Mouse (Mus musculus) layer of hippocampus, postnatal 14 days (tissue): ENCODE data around the gene Sfmbt2. TPM values are rescaled to one million over a fixed set of nuclear protein-coding genes. Genes with fewer than 3 reads are reported as not detected.
"Not testable (repeated sequence)": the region's sequence is repeated elsewhere in the genome, so short reads cannot be mapped to it uniquely, and the experiment has no call there.

Experiments
- DNase-seq, 2 experiments: peaks; one replicate each; pipeline ENCODE4 v3.0.0; 2021 to 2022; ENCODE audit warnings: low spot score in 2 of 2, mixed read lengths in 1 of 2
- long read RNA-seq, 2 experiments: library from polyadenylated mRNA; stranded (forward); transcript quantifications; one replicate each; pipeline ENCODE4 v2.0.0; 2021
- total RNA-seq, 2 experiments: library from RNA; stranded (reverse); gene quantifications; 2 replicates each; pipeline ENCODE4 v1.2.3; 2021

Sfmbt2 gene
- total RNA-seq: 1 to 10 TPM; 5.0 to 6.1 TPM
- long read RNA-seq, experiment 1, partial matches to known transcripts: 1 of 2 reads
- long read RNA-seq, experiment 1, other reads (novel, unspliced or antisense): 0 of 2 reads
- long read RNA-seq, experiment 2, partial matches to known transcripts: 0 of 2 reads
- long read RNA-seq, experiment 2, other reads (novel, unspliced or antisense): 0 of 2 reads

DNA sequence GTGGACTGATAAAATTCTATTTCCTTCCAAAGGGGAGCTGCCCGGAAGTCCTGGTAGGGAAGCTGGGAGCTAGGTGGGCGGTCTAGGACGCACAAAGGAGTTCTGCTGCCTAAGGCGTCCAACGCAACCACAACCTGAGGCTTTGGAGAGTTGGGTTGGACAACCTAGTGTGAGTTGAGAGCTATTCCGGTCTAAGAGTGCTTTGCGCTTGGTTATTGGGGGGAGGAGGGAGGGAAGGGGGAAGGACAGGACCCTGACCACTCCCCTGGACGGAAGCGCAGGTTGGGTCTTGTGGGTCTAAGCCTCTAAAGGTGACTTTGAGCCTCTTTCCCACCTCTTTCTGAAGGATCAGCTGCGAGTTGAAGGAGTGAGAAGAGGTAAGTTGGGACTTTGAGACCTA lies at the start of gene Sfmbt2:
Gene Sfmbt2 (plus strand): TSS at position 335 of the 400 bp plus-strand sequence.
- DNase-seq: no peak

DNA sequence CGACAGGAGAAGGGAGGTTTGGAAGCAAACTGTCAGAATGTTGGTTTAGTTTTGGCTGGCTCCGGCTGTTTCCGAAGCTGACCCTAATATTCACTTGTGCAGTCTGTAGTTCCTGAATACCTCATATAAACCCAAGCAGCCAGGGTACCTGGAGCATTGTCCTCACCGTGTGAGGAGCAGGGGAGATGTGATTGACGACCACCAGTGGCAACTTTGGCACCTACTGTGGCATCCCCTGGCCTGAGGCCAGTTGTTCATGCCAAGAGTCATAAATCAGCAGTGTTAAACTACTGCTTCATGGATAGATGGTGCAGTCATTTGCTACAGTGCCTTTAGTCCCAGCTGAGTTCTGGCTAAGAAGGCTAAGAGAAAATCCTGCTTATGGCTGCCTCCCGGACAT lies 49.2 kb upstream of the Sfmbt2 start:
- no peak for DNase-seq

DNA sequence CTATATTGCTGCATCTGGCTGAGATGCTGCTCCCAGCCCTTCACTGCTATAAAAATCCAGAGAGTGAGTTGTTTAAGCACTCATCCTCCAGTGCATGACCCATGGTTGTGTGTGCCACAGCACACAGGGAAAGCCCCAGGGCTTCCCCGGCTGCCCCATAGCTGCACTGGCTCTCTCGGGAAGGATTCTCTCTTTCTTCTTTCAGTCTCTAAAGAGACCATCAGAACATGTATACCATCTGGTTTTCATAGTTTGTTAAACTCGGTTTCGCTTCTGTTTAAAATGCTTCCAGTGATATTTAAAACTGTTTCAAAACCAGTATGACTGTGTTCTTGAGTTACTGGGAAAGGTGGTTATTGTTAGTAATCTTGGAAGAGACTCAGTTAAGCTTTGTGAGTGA lies 47.1 kb upstream of the Sfmbt2 start:
- no peak for DNase-seq

DNA sequence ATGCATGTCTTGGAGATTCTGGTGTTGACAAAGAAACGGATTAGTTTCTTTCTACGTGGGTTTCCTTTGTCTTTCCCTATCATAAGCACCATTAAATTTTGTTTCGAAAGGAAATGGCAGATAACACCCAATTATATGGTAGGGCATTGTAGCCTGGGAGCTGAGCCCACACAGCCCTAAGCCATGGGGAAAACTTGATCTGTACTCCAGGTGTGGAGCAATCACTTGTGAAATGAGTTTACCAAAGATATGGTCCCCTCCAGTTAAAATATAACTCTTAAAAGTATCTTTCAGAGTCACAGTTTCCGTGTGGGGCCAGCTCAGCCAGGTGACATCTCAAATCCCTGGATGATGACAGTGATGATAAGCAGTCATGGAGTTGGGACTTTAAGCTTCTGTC lies 45.3 kb upstream of the Sfmbt2 start:
- no peak for DNase-seq

DNA sequence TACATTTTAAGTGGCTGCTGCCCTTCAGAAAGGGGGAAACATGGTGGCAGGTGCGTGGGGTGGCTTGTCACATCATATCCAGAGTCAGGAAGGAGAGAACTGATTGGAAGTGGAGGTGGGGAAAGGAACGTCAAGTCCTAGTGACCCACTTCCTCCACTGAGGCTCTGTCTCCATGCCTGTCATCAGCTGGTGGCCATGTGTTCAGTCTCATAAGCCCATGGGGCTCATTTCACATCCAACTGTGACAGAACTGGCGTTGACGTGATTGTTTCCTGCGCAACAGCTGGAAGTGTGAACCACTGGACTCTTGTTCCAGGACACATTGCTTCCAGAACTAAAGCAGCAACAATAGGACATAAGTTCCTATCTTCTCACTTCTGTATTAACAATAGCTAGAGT lies 40.1 kb upstream of the Sfmbt2 start:
- DNase-seq: no peak

DNA sequence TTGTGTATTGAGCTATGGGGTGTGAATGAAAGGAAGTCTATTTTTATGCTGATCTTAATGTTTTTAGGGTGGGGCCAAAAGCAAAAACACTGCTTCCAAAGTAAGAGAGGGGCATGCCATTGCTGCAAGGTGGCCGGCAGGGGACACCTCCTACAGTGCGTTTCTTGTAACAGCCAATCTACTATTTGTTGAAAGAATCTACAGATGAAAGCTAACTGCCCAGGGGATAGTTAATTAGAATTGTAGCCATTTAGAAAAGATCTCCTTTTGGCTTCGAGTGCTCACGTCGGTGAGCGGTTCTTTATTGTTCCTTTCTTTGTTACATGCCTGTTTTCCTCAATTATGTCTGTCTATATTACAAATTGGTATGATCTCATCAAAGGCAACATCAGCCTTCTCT lies 36.0 kb upstream of the Sfmbt2 start:
- DNase-seq: no peak

DNA sequence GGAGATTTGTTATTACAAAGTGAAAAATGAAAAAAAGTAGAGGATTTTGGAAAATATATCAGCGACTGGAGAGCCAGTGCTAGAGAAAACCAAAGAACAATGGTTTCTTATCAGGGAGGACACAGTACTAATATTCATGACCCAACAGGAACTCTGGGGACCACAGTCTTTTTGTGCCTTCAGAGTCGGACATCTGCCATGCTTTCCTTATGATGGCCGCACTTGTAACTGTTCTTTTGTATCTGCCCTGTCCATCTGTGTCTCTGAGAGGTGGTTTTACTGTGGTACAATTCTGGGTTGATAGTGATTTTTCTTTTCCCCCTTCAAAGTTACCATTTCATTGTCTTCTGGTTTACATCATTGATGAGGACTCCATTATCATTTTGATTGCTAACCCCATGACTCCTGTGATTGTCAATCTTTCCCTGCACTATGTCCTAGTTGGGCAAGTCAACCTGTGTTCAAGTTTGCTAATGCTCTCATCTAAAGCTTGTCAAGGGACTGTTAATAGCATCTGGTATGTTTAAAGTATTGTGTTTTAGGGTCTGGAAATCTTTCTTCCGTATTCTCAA lies 35.2 kb upstream of the Sfmbt2 start:
- DNase-seq: no peak

DNA sequence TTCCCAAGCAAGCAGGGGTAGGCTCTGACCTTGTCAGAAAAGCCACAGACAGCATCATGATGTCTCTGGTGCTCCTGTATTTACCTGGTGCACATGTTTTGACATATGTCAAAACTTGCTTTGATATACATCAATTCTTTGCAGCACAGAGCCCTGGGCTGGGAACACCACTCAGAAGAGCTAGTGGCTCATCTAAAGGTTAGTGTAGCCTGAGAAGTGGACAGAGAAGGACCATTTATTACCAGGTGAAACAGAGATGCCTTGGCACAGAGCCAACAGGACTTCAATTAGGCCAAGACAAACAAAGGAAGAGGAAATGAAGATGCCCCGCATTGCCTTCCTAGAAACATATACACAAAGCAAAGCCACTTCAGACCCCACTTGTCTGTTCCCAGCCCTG lies 30.3 kb upstream of the Sfmbt2 start:
- DNase-seq: no peak

DNA sequence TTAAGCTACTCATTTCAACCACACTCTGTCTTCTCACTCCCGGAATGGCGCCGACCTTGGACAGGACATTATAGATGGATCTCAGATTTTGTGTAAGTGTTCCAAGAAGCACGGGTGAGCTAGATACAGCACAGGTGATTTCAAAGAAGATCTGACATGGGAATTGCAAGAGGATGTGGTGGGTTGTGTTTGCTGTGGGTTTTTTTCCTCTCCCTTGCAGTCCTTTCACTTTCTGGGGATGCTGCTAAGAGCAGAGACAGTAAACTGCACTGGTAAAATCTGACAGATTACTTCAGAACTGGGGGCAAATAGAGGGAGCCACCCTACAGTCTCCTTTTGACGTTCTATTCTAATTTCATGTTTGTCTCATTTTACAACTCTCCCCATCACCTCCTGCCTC lies 26.8 kb upstream of the Sfmbt2 start:
- DNase-seq: no peak

DNA sequence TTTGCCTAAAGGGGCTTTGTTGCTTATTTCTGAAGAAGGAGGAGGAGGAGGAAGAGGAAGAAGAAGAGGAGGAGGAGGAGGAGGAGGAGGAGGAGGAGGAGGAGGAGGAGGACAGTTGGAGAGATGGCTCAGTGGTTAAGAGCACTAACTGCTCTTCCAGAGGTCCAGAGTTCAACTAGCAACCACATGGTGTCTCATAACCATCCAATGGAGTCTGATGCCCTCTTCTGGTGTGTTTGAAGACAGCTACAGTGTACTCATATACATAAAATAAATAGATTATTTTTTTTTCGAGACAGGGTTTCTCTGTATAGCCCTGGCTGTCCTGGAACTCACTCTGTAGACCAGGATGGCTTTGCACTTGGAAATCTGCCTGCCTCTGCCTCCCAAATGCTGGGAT lies 26.2 kb upstream of the Sfmbt2 start:
- not testable (repeated sequence) for DNase-seq

DNA sequence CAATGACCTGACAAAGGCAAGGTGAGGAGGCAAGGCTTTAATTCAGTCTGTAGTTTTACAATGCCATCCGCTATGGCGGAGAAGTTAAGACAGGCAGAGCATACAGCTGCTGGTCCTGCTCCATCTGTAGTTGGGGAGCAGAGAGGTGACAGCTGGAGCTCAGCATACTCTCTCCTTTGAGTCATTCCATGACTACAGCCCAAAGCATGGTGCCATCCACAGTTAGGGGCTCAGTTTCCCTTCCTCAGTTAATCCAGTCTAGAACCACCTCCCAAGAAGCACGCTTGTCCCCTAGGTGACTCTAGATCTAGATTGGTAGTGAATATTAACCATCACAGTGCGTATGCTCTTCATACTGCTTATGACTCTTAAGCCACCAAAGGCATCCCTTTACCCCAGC lies 23.1 kb upstream of the Sfmbt2 start:
- DNase-seq: no peak

DNA sequence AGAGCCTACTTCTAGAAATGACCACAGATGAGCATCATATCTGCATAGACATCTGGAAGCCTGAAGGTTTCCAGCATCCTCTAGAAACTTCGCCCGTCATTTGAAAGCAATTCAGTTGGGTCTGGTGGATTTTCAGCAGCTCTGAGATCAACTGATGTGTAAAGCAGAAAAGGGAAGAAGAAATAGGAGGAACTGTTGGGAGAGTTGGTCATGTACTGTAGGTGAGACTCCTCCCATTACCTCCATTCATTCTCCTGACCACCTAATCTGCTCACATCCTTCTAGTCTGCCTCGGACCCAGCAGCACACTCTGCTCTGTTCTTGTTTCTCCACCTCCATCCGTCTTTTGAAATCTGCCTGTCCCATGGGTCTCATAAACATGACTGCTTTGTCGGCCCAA lies 22.3 kb upstream of the Sfmbt2 start:
- DNase-seq: no peak

DNA sequence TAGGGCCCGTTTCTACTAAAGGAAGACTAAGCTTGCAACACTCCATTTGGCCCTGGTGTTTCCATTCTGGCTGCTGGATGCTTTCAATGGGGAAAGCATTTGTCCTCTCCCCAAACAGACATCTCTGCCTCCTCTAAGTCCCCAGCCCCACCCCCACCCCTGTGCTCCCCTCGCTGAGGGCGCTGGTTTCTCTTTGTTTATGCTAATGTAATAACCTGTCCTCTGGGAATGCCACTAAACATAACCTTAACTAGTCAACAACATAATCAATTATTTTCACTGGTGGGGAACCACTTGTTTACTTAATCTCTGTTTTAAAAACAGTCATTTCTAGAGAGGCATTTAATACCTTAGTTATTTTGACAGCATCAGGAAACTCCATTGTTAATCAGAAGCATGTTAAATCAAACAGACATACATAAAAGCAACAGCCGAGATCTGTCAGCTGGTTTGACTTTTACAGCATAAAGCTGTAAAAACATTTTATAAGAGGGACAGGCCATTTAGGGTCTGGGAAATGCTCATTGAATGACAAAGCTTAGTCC lies 20.0 kb upstream of the Sfmbt2 start:
- DNase-seq: no peak

DNA sequence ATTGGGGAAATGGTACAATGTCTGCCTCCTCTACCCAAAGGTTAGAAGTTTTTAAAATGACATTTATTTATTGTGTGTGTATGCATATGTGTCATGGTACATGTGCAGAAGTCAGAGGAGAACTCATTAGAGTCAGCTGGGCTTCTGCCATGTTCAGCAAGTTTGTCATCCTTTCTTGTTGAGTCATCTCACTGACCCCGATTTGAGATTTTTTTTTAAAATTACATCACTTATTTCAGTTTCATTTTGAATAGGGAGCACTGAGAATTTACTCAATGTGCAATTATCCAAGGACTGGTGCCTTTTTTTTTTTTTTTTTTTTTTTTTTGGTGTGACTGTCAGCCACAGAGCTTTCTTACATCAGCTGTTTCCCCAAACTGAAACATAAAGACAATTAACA lies 19.2 kb upstream of the Sfmbt2 start:
- DNase-seq: no peak

DNA sequence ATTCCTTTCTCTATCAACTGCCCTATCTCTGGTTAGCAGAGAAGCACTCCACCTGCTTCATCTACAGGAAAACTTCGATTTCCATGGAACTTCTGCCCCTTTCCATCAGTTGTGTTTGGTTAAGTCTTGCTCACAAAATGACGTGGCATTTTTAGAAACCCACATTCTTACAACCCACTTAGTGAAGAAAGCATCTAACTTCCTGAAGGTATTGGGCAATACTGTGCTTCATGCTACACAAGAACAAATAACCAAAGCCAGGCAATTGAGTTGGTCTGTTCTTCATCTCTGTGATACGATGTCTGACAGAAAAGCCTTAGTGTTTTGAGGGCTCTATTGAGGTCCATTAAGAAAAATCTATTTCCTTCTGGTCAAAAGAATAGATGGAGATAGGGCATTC lies 17.4 kb upstream of the Sfmbt2 start:
- DNase-seq: no peak

DNA sequence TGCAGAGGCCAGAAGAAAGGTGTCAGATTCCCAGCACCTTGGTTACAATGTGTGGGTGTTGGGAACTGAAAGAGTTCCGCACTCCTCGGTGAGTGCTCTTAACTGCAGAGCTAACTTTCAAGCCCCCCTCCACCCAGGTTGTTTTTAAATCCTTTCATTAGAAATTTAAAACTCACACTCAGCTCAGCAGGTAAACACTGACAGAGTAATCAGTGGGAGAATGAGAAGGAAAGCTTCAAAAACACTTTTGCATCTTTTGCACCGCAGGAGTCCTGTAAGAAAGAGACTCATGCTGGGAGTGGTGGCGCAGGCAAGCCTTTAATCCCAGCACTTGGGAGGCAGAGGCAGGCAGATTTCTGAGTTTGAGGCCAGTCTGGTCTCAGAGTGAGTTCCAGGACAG lies 16.4 kb upstream of the Sfmbt2 start:
- DNase-seq: no peak

DNA sequence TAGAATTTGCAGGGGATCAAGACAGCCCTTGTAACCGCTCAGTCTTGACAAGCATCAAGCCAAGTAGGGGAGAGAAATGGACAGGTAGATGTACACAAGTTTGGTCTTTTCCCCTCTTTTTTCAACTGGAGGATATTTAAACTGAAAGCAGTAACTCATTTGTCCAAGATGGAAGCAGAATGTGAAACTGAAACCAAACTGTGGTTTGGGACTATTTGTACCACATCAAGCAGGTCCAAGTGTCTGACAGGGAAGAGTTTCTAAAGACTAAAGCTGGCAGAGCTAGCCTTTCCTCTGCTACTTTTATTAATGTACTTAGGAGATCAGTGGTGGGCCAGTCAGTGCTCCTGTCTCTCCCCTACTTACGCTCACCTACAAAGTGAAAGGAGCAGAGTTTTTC lies 10.4 kb upstream of the Sfmbt2 start:
- DNase-seq: no peak

DNA sequence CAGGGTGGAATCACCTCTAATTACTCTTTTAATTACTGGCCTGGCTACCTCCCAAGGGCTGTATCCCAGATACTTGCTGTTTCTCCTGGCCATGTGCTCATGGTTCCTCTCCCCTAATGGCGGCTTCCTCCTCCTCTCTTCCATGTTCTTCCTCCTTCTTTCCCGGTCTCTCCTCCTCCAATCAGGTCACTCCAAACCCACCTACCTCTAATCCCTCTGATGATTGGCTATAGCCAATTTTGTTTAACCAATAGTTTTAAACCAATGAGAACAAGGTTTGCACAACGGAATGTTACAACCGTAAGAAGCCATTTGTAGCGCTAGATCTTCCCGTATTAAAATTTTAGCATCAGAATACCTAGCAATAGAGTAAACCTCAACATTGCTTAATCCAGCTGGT lies 5.2 kb upstream of the Sfmbt2 start:
- DNase-seq: no peak

DNA sequence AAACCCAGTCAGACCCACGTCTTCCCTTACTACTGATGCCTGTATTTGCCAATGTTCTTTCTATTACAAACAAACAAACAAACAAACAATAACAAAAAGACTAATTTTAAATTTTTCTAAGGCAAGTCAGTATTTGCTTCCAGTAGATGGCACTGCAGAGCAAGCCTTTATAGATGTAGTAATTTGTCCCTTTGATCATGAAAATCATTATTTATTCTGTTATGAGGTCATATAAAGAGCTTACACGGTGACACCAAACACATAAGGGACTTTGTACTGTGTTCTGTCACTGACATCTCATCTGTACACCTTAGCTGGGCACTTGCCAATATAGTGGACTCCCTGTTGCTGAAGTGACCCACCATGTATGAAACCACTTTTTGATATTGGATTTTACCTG lies 4.0 kb upstream of the Sfmbt2 start:
- DNase-seq: no peak

DNA sequence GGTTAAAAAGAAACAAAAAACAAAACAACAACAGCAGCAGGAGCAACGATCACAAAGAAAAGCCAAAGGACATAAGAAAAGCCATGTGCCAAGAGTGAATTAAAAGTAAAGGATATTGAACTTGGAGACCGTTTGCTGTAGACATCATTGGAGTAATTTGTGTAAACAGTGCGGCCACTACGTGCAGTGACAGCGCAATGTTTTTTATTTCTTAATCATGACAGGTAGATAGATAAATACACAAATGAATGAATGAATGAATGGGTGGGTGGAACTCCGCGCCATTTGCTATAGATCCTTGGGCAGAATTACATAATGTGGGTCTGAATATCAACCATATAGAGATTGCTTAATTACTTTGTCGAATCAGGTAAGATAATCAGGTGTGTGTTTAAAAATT lies 634 bp upstream of the Sfmbt2 start:
- no peak for DNase-seq

DNA sequence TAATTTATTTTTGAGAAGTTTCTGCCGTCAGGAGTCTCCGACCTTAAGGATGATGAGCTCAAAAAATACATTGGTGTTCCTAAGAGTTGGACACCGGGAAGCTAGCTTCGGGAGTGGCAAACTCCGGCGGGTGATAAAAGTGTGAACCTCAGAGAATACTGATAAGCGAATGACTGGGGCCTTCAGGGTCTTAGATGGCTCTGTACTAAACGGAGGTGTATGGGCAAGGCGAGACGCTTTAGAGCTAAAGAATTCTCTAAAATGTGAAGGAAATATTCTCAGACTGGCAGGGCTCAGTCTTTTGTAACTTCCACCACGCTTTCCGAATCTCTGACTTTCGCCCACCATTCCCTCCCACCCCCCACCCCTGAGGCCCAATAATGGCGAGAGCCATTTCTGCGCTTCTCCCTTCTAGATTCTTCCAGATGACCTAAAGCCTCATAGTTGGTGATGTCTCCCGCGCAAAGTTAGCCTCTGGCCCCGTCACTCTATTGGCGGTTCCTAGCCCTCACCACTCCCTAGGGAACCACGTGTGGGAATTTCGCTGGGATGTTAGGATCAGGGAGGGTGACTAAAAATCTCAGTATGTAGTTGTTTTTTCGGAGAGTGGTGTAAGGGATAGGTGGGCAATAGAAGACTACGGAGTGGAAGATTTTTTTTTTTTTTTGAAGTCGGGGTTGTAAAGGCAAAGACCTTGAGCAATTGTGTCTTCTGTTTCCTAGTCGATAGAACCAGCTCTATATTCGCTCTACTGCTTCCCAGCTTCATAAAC lies 563 bp downstream of the Sfmbt2 start:
- no peak for DNase-seq

DNA sequence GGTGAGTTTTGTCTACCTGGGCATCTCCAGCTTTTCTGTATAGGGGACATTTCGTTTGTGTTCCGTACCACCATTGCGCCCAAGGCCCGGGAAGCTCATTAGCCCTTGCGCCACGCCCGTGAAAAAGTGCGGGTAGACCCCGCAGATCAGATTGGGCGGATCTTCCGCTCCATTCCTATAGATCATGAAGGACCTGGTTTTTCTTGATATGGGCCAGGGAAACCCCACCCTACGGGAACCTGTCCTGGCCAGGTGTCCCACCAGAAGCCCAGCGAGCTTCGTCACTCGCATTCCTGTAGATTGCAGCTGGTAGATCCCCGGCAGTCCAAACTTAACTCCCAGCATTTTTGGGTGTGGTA lies 1.1 kb downstream of the Sfmbt2 start:
- no peak for DNase-seq

DNA sequence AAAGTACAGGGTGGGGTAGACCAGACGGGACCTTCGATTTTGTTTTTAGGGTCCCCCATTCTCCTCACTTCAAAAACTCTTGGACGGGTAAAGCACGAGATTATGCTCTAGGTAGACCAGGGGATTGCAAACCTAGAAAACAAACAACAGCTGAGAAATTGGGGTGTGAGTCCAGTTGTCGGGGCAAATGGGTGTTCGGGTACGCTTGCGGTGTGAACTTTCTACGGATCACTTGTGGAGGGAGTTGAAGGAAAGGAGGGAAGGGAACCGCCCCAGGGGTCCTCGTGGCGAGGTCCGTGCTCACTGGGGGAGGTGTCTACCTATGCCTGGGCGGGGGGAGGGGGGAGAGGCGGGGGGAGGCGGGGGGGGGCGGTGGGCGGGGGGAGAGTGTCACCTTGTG lies 1.6 kb downstream of the Sfmbt2 start:
- DNase-seq: no peak
